Mouse (Mus musculus): ENCODE results near the gene Sltm. TPM values are rescaled to one million over a fixed set of nuclear protein-coding genes. Genes with fewer than 3 reads are reported as not detected.

Sltm gene
- polyA plus RNA-seq, 1 experiment from 2014 or later = 16.1 TPM

- no peaks in the 10 kb centered on the region for H3K27me3 ChIP-seq (ENCODE audit: control insufficient read depth, insufficient read depth, low read depth, low read length)
- no peak for ATAC-seq (ENCODE audit: low read depth)
These were observed 48.9 kb downstream of the Sltm start for GRCm38 (mm10) chr9:70591486-70591885.

GRCm38 (mm10) chr9:70598271-70598670 is 55.7 kb downstream of the Sltm start:
- Histone ChIP-seq H3K27me3 (ENCODE audit: control insufficient read depth, insufficient read depth, low read depth, low read length) (no peaks in the 10 kb centered on the region), H3K9ac (ENCODE audit: low read depth, low read length) (no peak overlapping the region), H3K36me3 (ENCODE audit: control insufficient read depth, insufficient read depth) (peaks cover 28% of the 10 kb centered on the region), H3K27ac (ENCODE audit: low read length) (no peak overlapping the region), H3K4me1 (ENCODE audit: control insufficient read depth, low read depth, low read length) (no peaks in the 10 kb centered on the region), H3K4me2 (ENCODE audit: low read depth, low read length) (no peak overlapping the region), H3K9me3 (replicated peaks; ENCODE audit: control insufficient read depth, low read length) (no peaks in the 10 kb centered on the region), H3K4me3 (ENCODE audit: low read depth, low read length) (no peak overlapping the region)
- no peak for ATAC-seq (ENCODE audit: low read depth)
- WGBS (ENCODE audit: insufficient replicate concordance) = 85% methylated on average over 2 of the region's 2 CpGs

More at GRCm38 (mm10) chr9:70591486-70591885, 48.9 kb downstream of the Sltm start:
- Histone ChIP-seq H3K9me3 (replicated peaks; ENCODE audit: control insufficient read depth, low read length) (no peaks in the 10 kb centered on the region), H3K9ac (ENCODE audit: low read depth, low read length) (no peak overlapping the region), H3K4me3 (ENCODE audit: low read depth, low read length) (no peak overlapping the region), H3K36me3 (ENCODE audit: control insufficient read depth, insufficient read depth) (peaks cover 49% of the 10 kb centered on the region), H3K4me2 (ENCODE audit: low read depth, low read length) (no peak overlapping the region), H3K4me1 (ENCODE audit: control insufficient read depth, low read depth, low read length) (no peaks in the 10 kb centered on the region), H3K27ac (ENCODE audit: low read length) (no peak overlapping the region)
- 23% methylated on average over 9 of the region's 9 CpGs for WGBS (ENCODE audit: insufficient replicate concordance)

GRCm38 (mm10) chr9:70602186-70602845 is 59.8 kb downstream of the Sltm start:
- peaks cover 41% of the 10 kb centered on the region for H3K36me3 ChIP-seq (ENCODE audit: control insufficient read depth, insufficient read depth)

GRCm38 (mm10) chr9:70611026-70611673 is 68.6 kb downstream of the Sltm start:
- Histone ChIP-seq H3K9me3 (replicated peaks; ENCODE audit: control insufficient read depth, low read length) (no peaks in the 10 kb centered on the region), H3K27me3 (ENCODE audit: control insufficient read depth, insufficient read depth, low read depth, low read length) (no peaks in the 10 kb centered on the region), H3K4me3 (ENCODE audit: low read depth, low read length) (no peak overlapping the region), H3K4me2 (ENCODE audit: low read depth, low read length) (no peak overlapping the region), H3K27ac (ENCODE audit: low read length) (no peak overlapping the region), H3K4me1 (ENCODE audit: control insufficient read depth, low read depth, low read length) (no peaks in the 10 kb centered on the region), H3K9ac (ENCODE audit: low read depth, low read length) (no peak overlapping the region), H3K36me3 (ENCODE audit: control insufficient read depth, insufficient read depth) (peaks cover 40% of the 10 kb centered on the region)
- ATAC-seq (ENCODE audit: low read depth) = no peak
- WGBS (ENCODE audit: insufficient replicate concordance) = 60% methylated on average over 3 of the region's 3 CpGs

More at GRCm38 (mm10) chr9:70602186-70602845, 59.8 kb downstream of the Sltm start:
- Histone ChIP-seq H3K4me3 (ENCODE audit: low read depth, low read length) (no peak overlapping the region), H3K27ac (ENCODE audit: low read length) (no peak overlapping the region), H3K4me1 (ENCODE audit: control insufficient read depth, low read depth, low read length) (no peaks in the 10 kb centered on the region), H3K27me3 (ENCODE audit: control insufficient read depth, insufficient read depth, low read depth, low read length) (no peaks in the 10 kb centered on the region), H3K9me3 (replicated peaks; ENCODE audit: control insufficient read depth, low read length) (no peaks in the 10 kb centered on the region), H3K4me2 (ENCODE audit: low read depth, low read length) (no peak overlapping the region), H3K9ac (ENCODE audit: low read depth, low read length) (no peak overlapping the region)
- 92% methylated on average over 1 of the region's 1 CpGs for WGBS (ENCODE audit: insufficient replicate concordance)
- no peak for ATAC-seq (ENCODE audit: low read depth)

- Histone ChIP-seq H3K36me3 (ENCODE audit: control insufficient read depth, insufficient read depth) (peaks cover 23% of the 10 kb centered on the region), H3K4me2 (ENCODE audit: low read depth, low read length) (no peak overlapping the region), H3K27me3 (ENCODE audit: control insufficient read depth, insufficient read depth, low read depth, low read length) (no peaks in the 10 kb centered on the region), H3K9me3 (replicated peaks; ENCODE audit: control insufficient read depth, low read length) (no peaks in the 10 kb centered on the region), H3K27ac (ENCODE audit: low read length) (no peak overlapping the region), H3K4me3 (ENCODE audit: low read depth, low read length) (no peak overlapping the region), H3K4me1 (ENCODE audit: control insufficient read depth, low read depth, low read length) (no peaks in the 10 kb centered on the region), H3K9ac (ENCODE audit: low read depth, low read length) (no peak overlapping the region)
- no peak for ATAC-seq (ENCODE audit: low read depth)
- 82% methylated on average over 2 of the region's 2 CpGs for WGBS (ENCODE audit: insufficient replicate concordance)
These were observed 87.2 kb downstream of the Sltm start for GRCm38 (mm10) chr9:70629711-70630110.

- 45% methylated on average over 5 of the region's 5 CpGs for WGBS (ENCODE audit: insufficient replicate concordance)
- H3K4me2 ChIP-seq (ENCODE audit: low read depth, low read length) = no peak overlapping the region
- H3K36me3 ChIP-seq (ENCODE audit: control insufficient read depth, insufficient read depth) = peaks cover 12% of the 10 kb centered on the region
These were observed 89.1 kb downstream of the Sltm start for GRCm38 (mm10) chr9:70631665-70632064.

GRCm38 (mm10) chr9:70636748-70637147 is 94.2 kb downstream of the Sltm start:
- no peak overlapping the region for H3K4me2 ChIP-seq (ENCODE audit: low read depth, low read length)
- H3K4me3 ChIP-seq (ENCODE audit: low read depth, low read length) = no peak overlapping the region
- no peaks in the 10 kb centered on the region for H3K4me1 ChIP-seq (ENCODE audit: control insufficient read depth, low read depth, low read length)
- H3K27ac ChIP-seq (ENCODE audit: low read length) = no peak overlapping the region
- H3K9ac ChIP-seq (ENCODE audit: low read depth, low read length) = no peak overlapping the region
- peaks cover 9% of the 10 kb centered on the region for H3K36me3 ChIP-seq (ENCODE audit: control insufficient read depth, insufficient read depth)
- no peaks in the 10 kb centered on the region for H3K27me3 ChIP-seq (ENCODE audit: control insufficient read depth, insufficient read depth, low read depth, low read length)
- 85% methylated on average over 2 of the region's 2 CpGs for WGBS (ENCODE audit: insufficient replicate concordance)
- no peaks in the 10 kb centered on the region for H3K9me3 ChIP-seq (replicated peaks; ENCODE audit: control insufficient read depth, low read length)
- no peak for ATAC-seq (ENCODE audit: low read depth)

More at GRCm38 (mm10) chr9:70631665-70632064, 89.1 kb downstream of the Sltm start:
- ATAC-seq (ENCODE audit: low read depth) = no peak
- H3K9me3 ChIP-seq (replicated peaks; ENCODE audit: control insufficient read depth, low read length) = no peaks in the 10 kb centered on the region
- H3K9ac ChIP-seq (ENCODE audit: low read depth, low read length) = no peak overlapping the region
- H3K4me3 ChIP-seq (ENCODE audit: low read depth, low read length) = no peak overlapping the region
- H3K27me3 ChIP-seq (ENCODE audit: control insufficient read depth, insufficient read depth, low read depth, low read length) = no peaks in the 10 kb centered on the region
- H3K27ac ChIP-seq (ENCODE audit: low read length) = no peak overlapping the region
- H3K4me1 ChIP-seq (ENCODE audit: control insufficient read depth, low read depth, low read length) = no peaks in the 10 kb centered on the region

Other genes with a start within 250 kb of the Sltm start
- gene Ccnb2, start 121.2 kb upstream of the Sltm start, polyA plus RNA-seq (2015; fragmentation: Nextera tagmentation; extraction: Ambion mirVana) = 197 and 199 TPM in 2 replicates
- 6.9 and 7.9 TPM in 2 replicates for gene Rnf111, start 39.0 kb upstream of the Sltm start, polyA plus RNA-seq (2015; fragmentation: Nextera tagmentation; extraction: Ambion mirVana)
- gene Gm10642, start 113.5 kb downstream of the Sltm start, polyA plus RNA-seq (2015; fragmentation: Nextera tagmentation; extraction: Ambion mirVana) = 0.90 and 0.92 TPM in 2 replicates
- gene Mindy2, start 114.4 kb downstream of the Sltm start, polyA plus RNA-seq (2015; fragmentation: Nextera tagmentation; extraction: Ambion mirVana) = 11.2 and 12.9 TPM in 2 replicates
- gene Adam10, start 136.2 kb downstream of the Sltm start, polyA plus RNA-seq (2015; fragmentation: Nextera tagmentation; extraction: Ambion mirVana) = 66.1 and 68.4 TPM in 2 replicates